Mouse (Mus musculus) urinary bladder, postnatal 4 days (tissue): ENCODE data around the gene Plce1.
"Not testable (repeated sequence)": the region's sequence is repeated elsewhere in the genome, so short reads cannot be mapped to it uniquely, and the experiment has no call there.

ENCODE experiments used
- DNase-seq, 2 experiments: peaks; one replicate each; pipeline ENCODE4 v3.0.0; 2021 to 2022; ENCODE audit warnings: low spot score in 2 of 2

The Plce1 gene

DNA sequence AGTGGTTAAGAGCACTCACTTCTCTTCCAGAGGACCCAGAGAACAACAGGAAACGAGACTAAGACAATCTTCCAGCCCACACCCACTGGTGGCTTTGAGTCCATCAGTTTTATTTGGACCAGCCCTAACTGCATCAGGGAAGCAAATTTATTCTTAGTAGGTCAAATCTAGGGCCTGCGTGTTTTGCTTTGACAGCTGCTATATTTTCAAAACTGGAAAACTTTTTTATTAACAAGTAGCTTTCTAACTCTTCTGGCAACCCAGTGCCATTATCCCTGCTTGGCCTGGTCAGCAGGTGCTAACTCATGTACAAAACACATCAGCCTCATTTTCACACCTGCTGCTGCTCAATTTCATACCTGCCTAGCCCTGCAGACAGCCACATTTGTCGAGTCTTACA, 151.3 kb downstream of the Plce1 start:
- no peak for DNase-seq

DNA sequence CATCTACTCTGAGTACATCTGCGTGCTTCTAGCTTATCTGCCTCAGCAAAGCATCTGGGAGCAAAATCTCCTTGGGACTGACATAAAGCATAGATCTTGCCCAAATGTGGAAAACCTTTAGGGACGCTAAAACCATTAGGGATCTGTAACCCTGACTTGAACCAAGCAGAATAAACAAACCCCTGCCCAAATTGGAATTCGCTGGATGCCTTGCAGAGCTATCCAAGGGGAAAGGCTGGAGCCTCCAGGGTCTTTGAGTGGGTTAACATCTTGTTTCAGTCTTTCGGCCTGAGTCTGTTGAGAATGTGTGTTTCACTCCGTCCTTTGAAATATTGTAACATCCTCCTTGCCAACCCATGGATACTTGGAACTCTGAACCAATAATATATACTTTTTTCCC, 152.4 kb downstream of the Plce1 start:
- DNase-seq: no peak

DNA sequence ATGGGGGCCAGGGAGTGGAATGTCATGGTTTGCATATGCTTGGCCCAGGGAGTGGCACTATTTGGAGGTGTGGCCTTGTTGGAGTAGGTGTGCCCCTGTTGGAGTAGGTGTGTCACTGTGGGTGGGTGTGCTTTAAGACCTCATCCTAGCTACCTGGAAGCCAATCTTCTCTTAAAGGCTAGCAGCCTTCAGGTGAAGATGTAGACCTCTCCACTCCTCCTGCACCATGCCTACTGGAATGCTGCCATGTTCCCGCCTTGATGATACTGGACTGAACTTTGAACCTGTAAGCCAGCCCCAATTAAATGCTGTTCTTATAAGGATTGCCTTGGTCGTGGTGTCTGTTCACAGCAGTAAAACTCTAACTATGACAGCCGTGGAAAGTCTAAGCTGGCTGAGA, 158.1 kb downstream of the Plce1 start:
- no peak for DNase-seq

DNA sequence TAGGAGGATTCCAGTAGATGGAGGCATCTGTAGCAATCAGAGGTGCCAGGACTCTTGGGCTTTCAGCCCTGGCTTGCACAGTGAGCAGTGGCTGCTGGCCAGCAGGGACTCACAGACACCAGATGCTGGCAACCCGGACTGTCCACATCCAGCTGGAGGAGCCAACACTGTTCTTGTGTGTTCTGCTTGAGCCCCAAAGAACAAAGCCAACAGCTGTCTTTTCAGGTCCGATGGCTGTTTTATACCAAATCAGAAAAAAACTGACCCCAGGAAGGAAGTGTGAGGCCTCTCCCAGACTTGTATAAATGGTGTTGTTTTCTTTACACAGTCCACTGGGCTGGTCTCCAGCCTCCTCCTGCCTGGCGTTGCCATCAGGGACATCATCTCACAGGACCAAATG, 158.9 kb downstream of the Plce1 start:
- DNase-seq: no peak

DNA sequence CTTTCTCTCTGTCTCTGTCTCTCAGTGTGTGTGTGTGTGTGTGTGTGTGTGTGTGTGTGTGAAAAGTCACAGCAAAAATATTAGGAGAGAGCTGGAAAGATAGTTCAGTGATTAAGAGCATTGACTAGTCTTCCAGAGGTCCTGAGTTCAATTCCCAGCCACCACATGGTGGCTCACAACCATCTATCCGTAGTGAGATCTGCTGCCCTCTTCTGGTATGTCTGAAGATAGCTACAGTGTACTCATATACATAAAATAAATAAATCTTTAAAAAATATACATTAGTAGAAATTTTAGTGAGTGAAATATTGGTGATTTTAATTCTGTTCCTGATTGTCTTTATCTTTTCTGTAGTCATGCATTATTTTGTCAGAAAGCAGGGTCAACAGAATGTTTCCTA, 161.6 kb downstream of the Plce1 start:
- DNase-seq: not testable (repeated sequence)

DNA sequence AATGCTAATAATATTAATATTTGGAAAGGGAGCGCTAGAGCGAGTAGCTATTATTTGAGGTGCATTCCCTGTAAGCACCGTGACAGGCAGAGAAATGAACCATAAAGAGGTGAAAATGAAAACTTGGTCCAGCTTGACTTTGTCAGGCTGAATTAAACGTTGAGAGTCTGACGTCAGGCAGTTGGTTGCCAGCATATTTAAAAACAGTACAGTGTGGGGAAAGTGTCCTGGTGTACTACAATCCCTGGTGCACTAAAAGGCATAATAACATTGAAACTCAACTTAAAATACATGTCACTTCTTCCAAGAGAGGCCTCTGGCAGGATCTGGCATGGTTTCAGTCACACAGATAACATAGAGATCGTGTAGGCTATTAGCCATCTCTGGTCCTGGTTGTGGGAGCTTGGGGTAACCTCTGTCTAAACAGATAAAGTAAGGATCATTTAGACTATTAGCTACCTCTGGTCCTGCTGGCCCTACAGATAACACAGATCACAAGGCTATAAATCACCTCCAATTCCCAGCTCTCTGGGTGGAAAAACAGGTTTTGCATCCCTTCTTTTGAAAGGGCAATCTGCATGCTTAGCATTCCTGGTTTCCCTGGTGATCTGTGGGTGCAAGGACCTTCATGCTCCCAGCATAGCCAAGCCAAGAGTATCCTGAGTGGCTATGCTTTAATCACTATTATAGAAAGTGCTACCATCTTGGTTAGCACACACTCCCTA, 164.1 kb downstream of the Plce1 start:
- no peak for DNase-seq

DNA sequence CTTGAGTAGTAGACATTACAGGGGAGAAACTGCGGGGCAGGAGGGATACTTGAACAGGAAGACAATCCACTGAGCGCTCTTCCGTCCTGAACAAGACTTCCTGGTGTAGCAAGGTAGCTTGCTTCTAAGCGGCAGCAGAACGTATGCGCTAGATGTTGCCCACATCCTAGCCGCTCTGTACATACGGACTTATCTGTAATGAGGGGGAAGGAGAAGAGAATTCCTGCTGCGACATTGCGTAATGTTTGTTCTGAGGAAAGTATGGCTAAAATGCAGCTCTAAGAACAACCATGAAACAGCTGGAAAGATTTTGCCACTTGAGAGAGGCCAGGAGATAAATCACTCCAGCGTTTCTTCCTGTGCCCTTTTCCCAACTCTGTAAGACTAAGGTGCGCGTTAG, 177.1 kb downstream of the Plce1 start:
- no peak for DNase-seq

DNA sequence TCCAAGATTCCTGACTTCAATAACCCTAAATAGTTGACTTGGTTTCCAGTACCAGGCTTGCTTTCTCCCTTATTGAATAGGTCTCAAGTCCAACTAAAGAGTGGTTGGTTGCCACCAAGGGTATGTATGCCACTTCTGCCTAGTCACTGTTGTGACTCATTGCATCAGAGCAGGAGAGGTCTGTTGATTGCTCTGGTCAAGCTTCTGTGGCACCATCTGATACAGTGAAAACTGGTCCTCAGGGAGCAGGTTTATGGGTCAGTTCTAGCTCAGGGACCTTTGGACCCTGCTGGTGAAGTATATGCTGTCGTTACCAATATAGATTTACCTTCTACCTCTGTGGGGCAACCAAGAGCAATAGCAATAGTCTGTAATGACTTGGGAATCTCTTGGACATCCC, 184.5 kb downstream of the Plce1 start:
- DNase-seq: no peak

DNA sequence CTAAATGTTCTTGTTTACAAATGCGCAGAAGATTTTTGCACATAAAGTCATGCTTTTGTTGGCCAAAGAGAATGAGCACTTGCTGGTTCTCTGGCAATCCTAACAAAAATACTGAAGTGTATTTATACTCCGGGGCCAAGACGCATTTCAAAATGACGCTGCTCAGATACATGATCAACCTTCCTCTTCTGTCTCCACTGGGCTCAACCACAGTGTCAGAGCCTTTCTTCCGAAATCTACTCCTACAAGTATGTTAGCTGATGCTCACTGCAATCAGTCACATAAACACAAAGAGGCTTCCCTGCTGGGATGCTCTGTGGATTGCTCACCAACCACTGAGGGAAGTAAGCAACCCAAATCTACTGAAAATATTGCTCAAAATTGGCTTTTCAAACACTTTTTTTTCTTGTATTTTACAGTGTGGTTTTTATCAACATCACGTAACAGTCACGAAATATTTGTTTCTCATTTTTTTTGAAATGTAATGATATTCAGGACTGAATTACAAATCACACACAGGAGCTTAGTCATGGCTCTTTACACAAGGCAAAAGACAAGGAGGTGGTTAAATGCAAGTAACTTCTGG, 191.2 kb downstream of the Plce1 start:
- DNase-seq: no peak

DNA sequence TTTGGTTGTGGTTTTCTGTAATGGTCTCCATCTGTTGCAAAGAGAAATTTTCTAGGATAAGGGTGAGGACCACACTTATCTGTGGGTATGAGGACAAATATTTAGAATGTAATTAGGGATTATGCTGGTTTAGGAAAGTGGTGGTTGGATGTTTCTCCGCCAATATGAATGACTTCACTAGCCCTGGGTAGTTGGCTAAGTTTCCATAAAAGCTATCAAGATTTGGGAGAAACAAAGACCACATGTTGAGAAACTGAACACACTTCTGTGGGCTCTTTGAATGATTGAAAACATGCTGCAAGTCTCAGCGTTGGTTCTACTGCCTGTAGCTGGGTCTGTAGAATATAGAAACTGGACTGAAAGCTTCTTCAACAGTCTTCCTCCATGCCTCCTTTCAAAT, 193.0 kb downstream of the Plce1 start:
- DNase-seq: no peak

DNA sequence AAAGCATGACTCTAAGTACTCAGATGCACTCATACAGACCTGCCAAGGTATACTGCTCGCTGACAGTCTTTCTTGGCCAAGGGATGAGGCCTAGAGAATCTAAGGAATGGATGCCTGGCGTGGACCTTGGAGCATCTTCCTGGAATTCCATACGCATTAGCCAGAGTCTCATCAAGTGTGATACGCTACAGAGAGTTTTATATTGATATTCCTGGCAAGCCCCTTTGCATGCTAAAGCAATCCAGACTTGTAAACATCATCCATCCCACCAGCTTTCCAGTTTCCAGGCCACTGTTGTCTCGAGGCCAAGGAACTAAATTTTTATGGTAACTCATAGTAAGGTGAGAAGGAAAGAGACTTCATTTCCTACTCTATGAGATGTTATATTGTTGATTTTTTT, 197.7 kb downstream of the Plce1 start:
- DNase-seq: no peak

DNA sequence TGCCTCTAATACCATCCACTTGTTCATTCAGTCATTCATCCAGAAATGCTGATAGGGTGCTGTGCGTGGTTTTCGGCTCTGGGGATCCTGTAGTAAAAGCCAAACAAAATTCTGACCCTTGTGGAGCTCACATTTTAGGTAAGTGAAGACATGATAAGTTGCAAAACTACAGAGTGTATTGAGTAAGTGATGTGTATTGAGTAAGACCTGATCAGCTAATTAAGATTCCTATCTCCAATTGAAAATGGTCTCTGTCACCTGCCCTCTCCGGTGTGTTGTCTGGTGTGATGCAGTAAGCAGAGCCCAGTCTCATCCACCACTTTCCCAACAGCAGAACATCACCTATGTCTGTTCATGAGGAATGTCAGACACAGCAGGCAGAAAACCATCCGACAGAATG, 198.6 kb downstream of the Plce1 start:
- no peak for DNase-seq

DNA sequence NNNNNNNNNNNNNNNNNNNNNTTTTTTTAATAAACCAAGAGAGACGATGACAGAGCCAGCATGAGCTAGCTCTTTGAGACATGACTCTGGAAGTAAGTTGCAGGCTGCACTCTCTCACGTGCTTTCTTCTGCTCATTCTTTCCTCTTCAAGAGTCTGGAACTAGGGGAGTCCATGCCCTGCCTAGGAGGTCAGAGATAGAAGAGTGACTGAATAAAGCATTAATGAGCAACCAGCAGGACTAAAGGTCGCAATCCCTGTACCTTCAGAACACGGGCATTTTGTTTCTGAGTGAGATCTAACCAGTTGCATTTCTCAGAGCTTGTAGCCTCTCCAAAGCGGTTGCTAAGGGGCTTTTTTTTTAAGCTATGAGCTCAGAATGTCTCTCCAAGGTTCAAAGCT, 206.4 kb downstream of the Plce1 start:
- DNase-seq: no peak

DNA sequence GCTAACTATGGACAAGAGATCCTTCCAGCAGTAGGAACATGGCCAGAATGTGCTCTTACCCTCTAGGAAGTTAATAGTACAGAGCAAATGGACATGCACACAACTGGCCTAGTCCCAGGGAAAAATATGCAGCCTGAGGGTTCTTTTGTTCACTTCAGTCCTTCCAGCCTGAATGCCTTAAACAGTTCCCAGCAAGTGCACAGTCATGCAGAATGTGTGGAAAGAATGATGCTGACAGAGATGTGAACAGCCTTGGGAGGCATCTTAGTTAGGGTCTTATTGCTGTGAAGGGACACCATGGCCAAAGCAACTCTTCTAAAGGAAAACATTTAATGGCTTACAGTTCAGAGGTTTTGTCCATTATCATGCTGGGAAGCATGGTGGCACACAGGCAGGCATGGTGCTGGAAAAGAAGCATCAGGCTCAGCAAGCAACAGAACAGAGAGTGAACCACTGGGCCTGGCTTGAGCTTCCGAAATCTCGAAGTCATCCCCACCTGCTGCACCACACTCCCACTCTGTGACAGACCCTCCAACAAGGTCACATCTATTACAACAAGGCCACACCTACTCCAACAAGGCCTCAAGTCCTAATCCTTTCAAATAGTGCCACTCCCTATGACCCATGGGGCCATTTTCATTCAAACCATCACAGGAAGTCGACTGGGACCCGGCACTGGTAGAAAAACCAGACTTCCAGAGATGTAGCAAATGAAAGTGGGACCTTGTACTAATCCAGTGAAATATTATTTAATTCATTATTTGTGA, 208.0 kb downstream of the Plce1 start:
- no peak for DNase-seq

DNA sequence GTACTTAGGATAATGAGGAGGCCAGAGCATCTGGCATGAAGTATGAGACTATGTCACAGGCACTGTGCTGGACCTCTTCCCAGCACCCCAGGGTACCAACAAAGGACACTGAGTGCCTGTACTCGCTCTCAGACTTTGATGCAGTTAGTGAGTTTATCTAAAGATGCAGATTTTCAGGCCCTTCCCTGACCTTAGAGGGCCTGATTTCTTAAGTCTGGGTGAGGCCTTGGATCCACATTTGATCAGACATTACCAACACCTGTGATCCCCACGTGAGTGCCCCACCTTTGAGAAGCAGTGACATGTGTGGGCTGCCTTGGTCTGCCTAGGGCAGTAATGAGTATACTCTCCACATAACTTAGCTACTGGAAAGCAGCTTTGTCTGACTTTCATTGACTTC, 209.4 kb downstream of the Plce1 start:
- DNase-seq: no peak

DNA sequence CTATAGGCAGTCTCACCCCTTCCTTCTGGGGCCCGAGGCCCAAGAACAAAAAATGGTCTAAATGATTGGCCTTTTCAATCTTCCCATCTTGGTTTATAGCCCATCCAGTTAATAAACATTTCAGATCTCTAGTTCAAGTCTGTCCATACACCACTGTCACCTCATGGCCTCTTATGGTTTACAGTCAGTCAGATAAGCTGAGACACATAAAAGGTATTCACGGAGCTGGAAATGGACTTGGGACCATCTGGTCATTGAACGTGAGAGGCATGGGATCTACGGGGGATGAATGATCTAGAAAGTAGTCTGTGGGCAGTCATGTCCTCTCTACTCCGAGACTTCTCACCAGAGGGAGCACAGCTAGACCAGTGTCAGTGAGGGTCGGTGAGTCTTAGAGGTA, 210.6 kb downstream of the Plce1 start:
- no peak for DNase-seq

DNA sequence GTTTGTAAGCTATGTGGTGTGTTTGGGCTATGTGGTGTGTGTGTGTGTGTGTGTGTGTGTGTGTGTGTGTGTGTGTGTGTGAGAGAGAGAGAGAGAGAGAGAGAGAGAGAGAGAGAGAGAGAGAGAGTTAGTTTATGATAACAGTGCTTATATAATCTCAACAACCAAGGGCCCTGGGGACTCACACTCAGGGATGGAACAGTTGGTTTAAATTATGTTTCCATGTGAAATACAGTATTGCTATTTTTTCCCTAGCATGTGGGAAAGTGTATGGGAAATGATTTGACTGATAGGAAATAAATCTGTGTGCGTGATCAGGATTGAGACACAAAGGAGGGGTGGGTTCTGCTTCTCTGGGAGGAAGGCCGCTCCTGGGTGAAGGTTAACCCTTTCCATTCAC, 212.4 kb downstream of the Plce1 start:
- DNase-seq: no peak

DNA sequence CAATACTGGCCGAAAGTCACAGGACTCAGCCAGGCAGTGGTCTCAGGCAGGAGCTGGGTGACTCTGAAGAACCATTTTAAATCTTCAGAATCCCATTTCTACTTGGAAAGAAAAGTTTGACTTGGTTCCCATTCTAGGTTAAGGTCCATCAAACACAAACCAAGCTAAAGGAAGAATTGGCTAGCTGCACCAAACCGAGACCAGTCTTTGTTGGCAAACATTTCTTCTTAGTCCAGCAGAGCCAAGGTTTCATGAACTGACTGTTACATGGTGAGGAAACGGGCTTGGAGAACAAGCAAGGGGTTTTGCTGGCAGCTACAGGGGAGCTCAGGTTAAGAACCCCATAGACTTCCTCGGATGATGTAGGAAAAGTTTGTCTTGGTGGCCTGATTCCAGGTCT, 212.9 kb downstream of the Plce1 start:
- DNase-seq: no peak

DNA sequence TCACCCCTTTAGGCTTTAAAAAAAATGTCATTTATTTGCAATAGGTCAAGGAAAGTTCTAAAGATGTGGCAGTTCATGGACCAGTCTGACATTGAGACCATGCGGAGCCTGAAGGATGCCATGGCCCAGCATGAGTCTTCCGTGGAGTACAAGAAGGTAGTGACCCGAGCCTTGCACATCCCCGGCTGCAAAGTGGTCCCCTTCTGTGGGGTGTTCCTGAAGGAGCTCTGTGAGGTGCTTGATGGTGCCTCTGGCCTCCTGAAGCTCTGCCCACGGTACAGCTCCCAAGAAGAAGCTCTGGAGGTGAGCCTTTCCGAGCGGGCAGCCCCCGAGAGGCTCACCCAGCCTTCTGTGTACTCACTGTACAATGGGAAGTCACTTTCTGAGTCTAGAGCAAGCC, 220.9 kb downstream of the Plce1 start:
- no peak for DNase-seq

DNA sequence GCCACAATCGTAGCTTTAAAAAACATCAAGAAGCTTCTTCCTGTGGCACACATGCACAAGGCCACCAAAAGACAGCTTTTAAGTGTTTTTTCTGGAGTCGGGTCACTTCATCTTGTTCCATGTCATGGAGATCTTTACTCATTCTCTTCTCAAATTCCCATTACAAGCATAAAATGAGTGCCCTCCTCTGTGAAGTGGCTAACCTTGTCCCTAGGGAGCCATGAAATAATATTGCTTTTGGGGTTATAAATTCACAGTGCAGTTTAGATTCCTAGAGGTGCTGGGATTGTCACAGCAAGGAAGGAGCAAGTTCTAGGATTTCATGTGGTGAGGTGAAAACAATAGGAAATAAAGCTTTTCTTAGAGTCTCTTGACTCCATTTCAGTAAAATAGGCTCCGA, 223.8 kb downstream of the Plce1 start:
- DNase-seq: no peak

DNA sequence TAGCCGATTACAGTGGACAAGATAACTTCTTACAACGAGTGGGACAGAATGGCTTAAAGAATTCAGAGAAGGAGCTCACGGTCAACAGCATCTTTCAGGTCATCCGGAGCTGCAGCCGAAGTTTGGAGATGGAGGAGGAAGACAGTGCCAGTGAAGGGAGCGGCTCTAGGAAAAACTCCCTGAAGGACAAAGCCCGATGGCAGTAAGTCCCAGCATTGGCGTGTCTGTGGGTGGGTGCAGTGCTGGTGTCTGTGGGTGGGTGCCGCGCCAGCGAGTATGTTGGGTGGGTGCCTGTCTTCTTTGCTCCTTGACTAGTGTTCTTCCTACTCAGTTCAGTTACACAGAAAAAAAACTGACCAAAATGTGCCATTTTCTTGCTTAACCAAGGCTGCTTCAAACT, 224.3 kb downstream of the Plce1 start:
- DNase-seq: no peak

DNA sequence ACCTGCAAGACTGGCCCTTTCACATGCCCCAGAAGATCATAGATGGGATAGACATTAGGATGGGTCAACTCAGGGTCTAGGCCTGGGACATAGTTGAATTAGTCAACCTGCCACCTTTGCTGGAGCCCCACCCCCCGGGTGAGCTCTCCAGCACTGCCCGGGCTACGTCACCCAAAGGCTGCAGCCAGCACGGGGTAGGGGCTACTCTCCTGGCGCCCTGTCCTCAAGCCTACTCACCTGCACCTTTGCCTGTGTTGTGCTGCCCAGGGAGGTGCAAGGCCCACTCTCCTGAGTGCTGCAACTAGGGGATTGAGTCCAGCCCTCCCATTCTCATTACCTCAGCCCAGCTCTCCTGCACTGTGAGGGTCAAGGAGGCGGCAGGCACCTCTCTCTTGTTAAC, 225.5 kb downstream of the Plce1 start:
- DNase-seq: no peak

DNA sequence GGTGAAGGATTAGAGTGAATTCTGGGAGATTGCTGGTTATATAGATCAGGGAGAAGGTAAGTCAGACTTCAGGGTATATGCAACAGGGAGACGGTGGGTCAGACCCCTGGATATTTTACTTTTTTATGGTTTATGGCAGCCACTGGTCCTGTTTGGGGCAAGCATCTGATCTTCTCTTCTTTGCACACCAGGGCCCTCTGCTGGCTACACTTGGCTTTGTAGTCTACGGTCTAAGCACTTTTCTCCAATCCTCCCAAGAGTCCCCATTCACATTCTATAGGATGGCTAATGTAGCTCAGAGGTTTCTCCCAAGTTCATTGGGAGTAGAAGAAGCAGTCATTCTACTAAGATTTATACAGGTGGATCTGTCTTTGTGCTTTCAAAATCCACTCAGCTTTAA, 228.5 kb downstream of the Plce1 start:
- DNase-seq: no peak
